Mouse (Mus musculus): Measurements from ENCODE around the gene Lrrfip1. TPM values are rescaled to one million over a fixed set of nuclear protein-coding genes. Genes with fewer than 3 reads are reported as not detected.

The Lrrfip1 gene
- polyA plus RNA-seq, 1 experiment from 2014 or later: 30.0 TPM

GRCm38 (mm10) chr1:91044648-91045047 is 46.1 kb downstream of the Lrrfip1 start:
- WGBS: 79% methylated on average over 3 of the region's 3 CpGs
- no peak for DNase-seq (ENCODE audit: low spot score)
- no peak overlapping the region for H3K4me2 ChIP-seq (ENCODE audit: low read depth, low read length)

DNA sequence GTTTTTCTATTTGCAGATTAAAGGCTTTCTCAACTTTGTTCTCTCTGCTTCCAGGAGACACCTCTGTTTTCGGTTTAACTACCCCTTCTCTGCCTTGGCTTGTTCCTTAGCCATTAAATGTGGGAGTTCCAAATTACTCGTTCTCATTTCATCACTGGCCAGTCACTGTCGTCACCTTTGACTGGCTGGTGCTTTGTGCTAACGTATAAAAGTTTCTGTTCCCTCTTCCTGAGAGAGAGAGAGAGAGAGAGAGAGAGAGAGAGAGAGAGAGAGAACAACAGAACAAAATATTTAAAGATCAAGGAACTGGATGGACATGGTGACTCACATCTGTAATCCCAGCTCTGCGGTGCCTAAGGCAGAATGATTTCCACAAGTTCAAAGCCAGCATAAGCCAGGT is 47.7 kb downstream of the Lrrfip1 start:
- H3K9ac ChIP-seq (replicated peaks; ENCODE audit: low read length): no peak overlapping the region
- no peak overlapping the region for H3K4me2 ChIP-seq (ENCODE audit: low read depth, low read length)
- H3K36me3 ChIP-seq (replicated peaks; ENCODE audit: control insufficient read depth, insufficient read depth, low read depth, low read length): no peaks in the 10 kb centered on the region
- H3K4me1 ChIP-seq (ENCODE audit: control insufficient read depth, insufficient read depth, low read length): no peaks in the 10 kb centered on the region
- H3K27me3 ChIP-seq (ENCODE audit: control insufficient read depth, insufficient read depth, low read length): no peaks in the 10 kb centered on the region
- DNase-seq (ENCODE audit: low spot score) (no peak), ATAC-seq (replicated peaks; ENCODE audit: insufficient number of reproducible peaks, low FRiP score, low TSS enrichment, low read depth) (no peak)
- no peak overlapping the region for H3K27ac ChIP-seq (replicated peaks; ENCODE audit: low read depth, low read length)
- no peak overlapping the region for H3K4me3 ChIP-seq (ENCODE audit: low read depth, low read length)
- no peaks in the 10 kb centered on the region for H3K9me3 ChIP-seq (replicated peaks; ENCODE audit: control insufficient read depth, low read length)
- 71% methylated on average over 5 of the region's 5 CpGs for whole genome bisulfite sequencing

More at GRCm38 (mm10) chr1:91044648-91045047, 46.1 kb downstream of the Lrrfip1 start:
- Histone ChIP-seq H3K27me3 (ENCODE audit: control insufficient read depth, insufficient read depth, low read length) (no peaks in the 10 kb centered on the region), H3K9me3 (replicated peaks; ENCODE audit: control insufficient read depth, low read length) (no peaks in the 10 kb centered on the region), H3K4me1 (ENCODE audit: control insufficient read depth, insufficient read depth, low read length) (no peaks in the 10 kb centered on the region), H3K4me3 (ENCODE audit: low read depth, low read length) (no peak overlapping the region), H3K36me3 (replicated peaks; ENCODE audit: control insufficient read depth, insufficient read depth, low read depth, low read length) (no peaks in the 10 kb centered on the region), H3K9ac (replicated peaks; ENCODE audit: low read length) (no peak overlapping the region), H3K27ac (replicated peaks; ENCODE audit: low read depth, low read length) (no peak overlapping the region)
- ATAC-seq (replicated peaks; ENCODE audit: insufficient number of reproducible peaks, low FRiP score, low TSS enrichment, low read depth): no peak

GRCm38 (mm10) chr1:91049296-91049695 is 50.8 kb downstream of the Lrrfip1 start:
- H3K27ac ChIP-seq (replicated peaks; ENCODE audit: low read depth, low read length): no peak overlapping the region
- H3K27me3 ChIP-seq (ENCODE audit: control insufficient read depth, insufficient read depth, low read length): no peaks in the 10 kb centered on the region
- DNase-seq (ENCODE audit: low spot score): no peak
- ATAC-seq (replicated peaks; ENCODE audit: insufficient number of reproducible peaks, low FRiP score, low TSS enrichment, low read depth): no peak
- H3K9me3 ChIP-seq (replicated peaks; ENCODE audit: control insufficient read depth, low read length): no peaks in the 10 kb centered on the region
- no peak overlapping the region for H3K4me2 ChIP-seq (ENCODE audit: low read depth, low read length)
- WGBS: 77% methylated on average over 6 of the region's 6 CpGs
- no peak overlapping the region for H3K4me3 ChIP-seq (ENCODE audit: low read depth, low read length)
- no peak overlapping the region for H3K9ac ChIP-seq (replicated peaks; ENCODE audit: low read length)
- H3K4me1 ChIP-seq (ENCODE audit: control insufficient read depth, insufficient read depth, low read length): peaks cover 3% of the 10 kb centered on the region
- no peaks in the 10 kb centered on the region for H3K36me3 ChIP-seq (replicated peaks; ENCODE audit: control insufficient read depth, insufficient read depth, low read depth, low read length)

DNA sequence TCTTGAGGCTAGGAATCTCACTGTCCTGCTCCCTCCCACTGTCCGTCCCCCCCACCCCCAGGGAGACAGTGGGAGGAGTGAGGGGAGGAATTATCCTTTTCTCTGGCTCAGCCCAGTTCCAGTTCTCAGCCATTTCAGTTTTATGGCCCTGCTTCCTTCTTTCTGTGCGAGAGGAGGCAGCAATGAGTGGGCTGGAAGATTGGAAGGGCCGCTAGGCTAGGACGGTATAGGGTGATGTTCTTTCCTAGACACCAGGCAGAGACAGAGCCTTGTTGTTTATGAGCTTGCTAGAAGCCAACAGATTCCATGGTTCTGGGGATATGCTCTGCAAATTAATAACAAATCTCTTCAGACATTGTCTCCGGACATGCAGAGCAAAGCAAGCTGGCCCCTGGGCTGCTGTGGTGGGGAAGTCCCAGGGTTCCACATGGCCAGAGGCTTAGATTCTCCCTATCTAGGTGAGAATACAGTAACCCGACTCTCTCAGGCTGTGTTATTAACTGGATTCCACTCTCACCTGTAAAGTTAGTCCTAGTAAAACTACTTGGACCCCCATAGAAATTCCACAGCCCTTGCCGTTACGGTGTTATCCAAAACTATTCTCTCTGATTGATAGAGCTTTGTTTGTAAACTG is 53.0 kb downstream of the Lrrfip1 start:
- Histone ChIP-seq H3K27me3 (ENCODE audit: control insufficient read depth, insufficient read depth, low read length) (no peaks in the 10 kb centered on the region), H3K4me3 (ENCODE audit: low read depth, low read length) (no peak overlapping the region), H3K9ac (replicated peaks; ENCODE audit: low read length) (no peak overlapping the region), H3K9me3 (replicated peaks; ENCODE audit: control insufficient read depth, low read length) (no peaks in the 10 kb centered on the region), H3K36me3 (replicated peaks; ENCODE audit: control insufficient read depth, insufficient read depth, low read depth, low read length) (no peaks in the 10 kb centered on the region), H3K4me2 (ENCODE audit: low read depth, low read length) (no peak overlapping the region), H3K4me1 (ENCODE audit: control insufficient read depth, insufficient read depth, low read length) (peaks cover 3% of the 10 kb centered on the region), H3K27ac (replicated peaks; ENCODE audit: low read depth, low read length) (no peak overlapping the region)
- WGBS: 75% methylated on average over 8 of the region's 8 CpGs
- no peak for DNase-seq (ENCODE audit: low spot score)
- ATAC-seq (replicated peaks; ENCODE audit: insufficient number of reproducible peaks, low FRiP score, low TSS enrichment, low read depth): no peak

DNA sequence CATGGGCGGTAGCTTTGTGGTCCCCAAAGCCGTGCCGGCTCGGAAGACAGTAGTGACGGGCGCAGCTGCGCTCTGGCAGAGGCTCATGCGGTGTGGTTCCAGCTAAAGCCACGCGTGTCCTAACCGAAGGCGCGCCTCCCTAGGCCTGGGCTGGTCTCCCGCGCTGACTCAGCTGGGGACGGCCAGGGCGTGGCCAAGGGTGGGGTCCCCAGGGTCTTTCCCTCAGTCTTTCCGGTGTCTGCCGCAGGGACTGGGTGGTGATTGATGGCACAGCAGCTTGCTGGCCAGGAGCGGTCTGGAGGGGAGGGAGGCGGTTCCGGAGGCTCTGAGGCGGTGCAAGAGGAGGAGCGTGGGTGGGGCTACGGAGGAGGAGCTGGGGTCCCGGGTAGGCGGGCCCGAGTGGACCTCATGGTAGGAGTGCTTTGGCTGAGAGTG is 54.2 kb downstream of the Lrrfip1 start:
- peak overlapping the region; percentile 48 for H3K4me3 ChIP-seq (ENCODE audit: low read depth, low read length)
- H3K9ac ChIP-seq (replicated peaks; ENCODE audit: low read length): peak overlapping the region; percentile 57
- H3K27ac ChIP-seq (replicated peaks; ENCODE audit: low read depth, low read length): no peak overlapping the region
- DNase-seq (ENCODE audit: low spot score) (peak; percentile 93), ATAC-seq (replicated peaks; ENCODE audit: insufficient number of reproducible peaks, low FRiP score, low TSS enrichment, low read depth) (peak; percentile 95)
- WGBS: 0% methylated on average over 28 of the region's 28 CpGs
- H3K36me3 ChIP-seq (replicated peaks; ENCODE audit: control insufficient read depth, insufficient read depth, low read depth, low read length): no peaks in the 10 kb centered on the region
- H3K4me1 ChIP-seq (ENCODE audit: control insufficient read depth, insufficient read depth, low read length): peaks cover 3% of the 10 kb centered on the region
- peak overlapping the region; percentile 97 for H3K4me2 ChIP-seq (ENCODE audit: low read depth, low read length)
- no peaks in the 10 kb centered on the region for H3K9me3 ChIP-seq (replicated peaks; ENCODE audit: control insufficient read depth, low read length)
- no peaks in the 10 kb centered on the region for H3K27me3 ChIP-seq (ENCODE audit: control insufficient read depth, insufficient read depth, low read length)

- Histone ChIP-seq H3K27me3 (ENCODE audit: control insufficient read depth, insufficient read depth, low read length) (no peaks in the 10 kb centered on the region), H3K9ac (replicated peaks; ENCODE audit: low read length) (peak overlapping the region; percentile 33), H3K36me3 (replicated peaks; ENCODE audit: control insufficient read depth, insufficient read depth, low read depth, low read length) (no peaks in the 10 kb centered on the region), H3K27ac (replicated peaks; ENCODE audit: low read depth, low read length) (no peak overlapping the region), H3K4me3 (ENCODE audit: low read depth, low read length) (peak overlapping the region; percentile 48), H3K4me1 (ENCODE audit: control insufficient read depth, insufficient read depth, low read length) (peaks cover 3% of the 10 kb centered on the region), H3K4me2 (ENCODE audit: low read depth, low read length) (peak overlapping the region; percentile 97), H3K9me3 (replicated peaks; ENCODE audit: control insufficient read depth, low read length) (no peaks in the 10 kb centered on the region)
- ATAC-seq (replicated peaks; ENCODE audit: insufficient number of reproducible peaks, low FRiP score, low TSS enrichment, low read depth) (0 out of 2 replicates have a peak, but pooled peaks have one; percentile 24), DNase-seq (ENCODE audit: low spot score) (peak; percentile 72)
- WGBS: 2% methylated on average over 33 of the region's 41 CpGs
Observed at GRCm38 (mm10) chr1:91053218-91054073, 54.9 kb downstream of the Lrrfip1 start.

- Histone ChIP-seq H3K9ac (replicated peaks; ENCODE audit: low read length) (peak overlapping the region; percentile 33; the same call in 1 of the 2 replicates), H3K9me3 (replicated peaks; ENCODE audit: control insufficient read depth, low read length) (no peaks in the 10 kb centered on the region), H3K36me3 (replicated peaks; ENCODE audit: control insufficient read depth, insufficient read depth, low read depth, low read length) (no peaks in the 10 kb centered on the region), H3K4me3 (ENCODE audit: low read depth, low read length) (peak overlapping the region; percentile 48), H3K4me1 (ENCODE audit: control insufficient read depth, insufficient read depth, low read length) (peaks cover 3% of the 10 kb centered on the region), H3K27ac (replicated peaks; ENCODE audit: low read depth, low read length) (no peak overlapping the region), H3K4me2 (ENCODE audit: low read depth, low read length) (peak overlapping the region; percentile 97), H3K27me3 (ENCODE audit: control insufficient read depth, insufficient read depth, low read length) (no peaks in the 10 kb centered on the region)
- ATAC-seq (replicated peaks; ENCODE audit: insufficient number of reproducible peaks, low FRiP score, low TSS enrichment, low read depth): no peak
- no peak for DNase-seq (ENCODE audit: low spot score)
- 47% methylated on average over 10 of the region's 10 CpGs for WGBS
Observed at GRCm38 (mm10) chr1:91054074-91054471, 55.5 kb downstream of the Lrrfip1 start.

GRCm38 (mm10) chr1:91054815-91055214 is 56.3 kb downstream of the Lrrfip1 start:
- Histone ChIP-seq H3K36me3 (replicated peaks; ENCODE audit: control insufficient read depth, insufficient read depth, low read depth, low read length) (no peaks in the 10 kb centered on the region), H3K9ac (replicated peaks; ENCODE audit: low read length) (no peak overlapping the region), H3K27me3 (ENCODE audit: control insufficient read depth, insufficient read depth, low read length) (no peaks in the 10 kb centered on the region), H3K27ac (replicated peaks; ENCODE audit: low read depth, low read length) (no peak overlapping the region), H3K4me3 (ENCODE audit: low read depth, low read length) (no peak overlapping the region), H3K4me1 (ENCODE audit: control insufficient read depth, insufficient read depth, low read length) (peaks cover 3% of the 10 kb centered on the region), H3K4me2 (ENCODE audit: low read depth, low read length) (no peak overlapping the region; the same call in 1 of the 2 replicates), H3K9me3 (replicated peaks; ENCODE audit: control insufficient read depth, low read length) (no peaks in the 10 kb centered on the region)
- WGBS: 66% methylated on average over 3 of the region's 3 CpGs
- DNase-seq (ENCODE audit: low spot score): no peak
- ATAC-seq (replicated peaks; ENCODE audit: insufficient number of reproducible peaks, low FRiP score, low TSS enrichment, low read depth): no peak

Data from embryonic facial prominence, embryonic 11.5 days (tissue).